8 mouse cellular contexts compared by ENCODE assay signal in genomic region chr8:46953472-46953871, GRCm38 (mm10). TPM values are rescaled to one million over a fixed set of nuclear protein-coding genes. Genes with fewer than 3 reads are reported as not detected.
DNase-seq lines count a peak whose midpoint lies in the region; ATAC-seq and TF ChIP-seq lines count a peak whose summit lies in the region.

No protein-coding gene starts in this region.

- H3K4me1 ChIP-seq in kidney, embryonic 15.5 days, result no peaks in the 10 kb centered on the region
- no peaks in the 10 kb centered on the region for H3K4me1 ChIP-seq in forebrain, embryonic 13.5 days
- no peaks in the 10 kb centered on the region for H3K4me1 ChIP-seq in limb, embryonic 14.5 days (ENCODE audit: control insufficient read depth, insufficient read depth, low read length)

- no peaks in the 10 kb centered on the region for H3K9me3 ChIP-seq in kidney, embryonic 15.5 days (replicated peaks)
- no peaks in the 10 kb centered on the region for H3K9me3 ChIP-seq in forebrain, embryonic 13.5 days (replicated peaks)
- H3K9me3 ChIP-seq in limb, embryonic 14.5 days (ENCODE audit: control insufficient read depth, low read length), result no peaks in the 10 kb centered on the region

- H3K27ac ChIP-seq in kidney, embryonic 15.5 days, result no peak overlapping the region
- H3K27ac ChIP-seq in forebrain, embryonic 13.5 days, result no peak overlapping the region
- no peak overlapping the region for H3K27ac ChIP-seq in limb, embryonic 14.5 days (replicated peaks; ENCODE audit: low read depth, low read length)

- H3K36me3 ChIP-seq in kidney, embryonic 15.5 days, result no peaks in the 10 kb centered on the region
- H3K36me3 ChIP-seq in forebrain, embryonic 13.5 days (ENCODE audit: poor library complexity, severe bottlenecking), result no peaks in the 10 kb centered on the region
- no peaks in the 10 kb centered on the region for H3K36me3 ChIP-seq in limb, embryonic 14.5 days (ENCODE audit: control insufficient read depth, insufficient read depth, low read length)

- no peak overlapping the region for H3K9ac ChIP-seq in kidney, embryonic 15.5 days
- no peak overlapping the region for H3K9ac ChIP-seq in forebrain, embryonic 13.5 days
- no peak overlapping the region for H3K9ac ChIP-seq in limb, embryonic 14.5 days (ENCODE audit: low read depth, low read length, severe bottlenecking)

- WGBS in kidney, embryonic 15.5 days, result 18% methylated on average over 7 of the region's 7 CpGs
- 22% methylated on average over 7 of the region's 7 CpGs for WGBS in forebrain, embryonic 13.5 days
- 22% methylated on average over 7 of the region's 7 CpGs for WGBS in limb, embryonic 14.5 days

- ATAC-seq in kidney, embryonic 15.5 days (replicated peaks; ENCODE audit: low FRiP score), result no peak
- ATAC-seq in forebrain, embryonic 13.5 days, result peak; percentile 59; the same call in 1 of the 2 replicates
- ATAC-seq in limb, embryonic 14.5 days (ENCODE audit: low FRiP score, low read depth), result peak; percentile 30; the same call in 1 of the 2 replicates

- peak; percentile 43 for DNase-seq in kidney, adult 11 months
- DNase-seq in c-Kit-positive CD71-negative TER-119-negative erythroid progenitor cells, embryonic 14.5 days (ENCODE audit: low read depth), result peak; percentile 68
- peak; percentile 92 for DNase-seq in induced T-regulatory cell, adult 2 months (ENCODE audit: low read depth)
- DNase-seq in limb, embryonic 14.5 days (ENCODE audit: low spot score), result peak; percentile 92
- DNase-seq in neural tube, embryonic 10.5 days (ENCODE audit: extremely low spot score, low spot score), result peak; percentile 87
- DNase-seq in spleen, postnatal 36 days (ENCODE audit: low spot score in 2 of 2), result peak; percentile 42 to 59

- no peak overlapping the region for H3K4me2 ChIP-seq in kidney, embryonic 15.5 days
- H3K4me2 ChIP-seq in forebrain, embryonic 13.5 days, result no peak overlapping the region
- H3K4me2 ChIP-seq in limb, embryonic 14.5 days (replicated peaks; ENCODE audit: low read depth, low read length, severe bottlenecking), result no peak overlapping the region

- H3K4me3 ChIP-seq in kidney, embryonic 15.5 days (replicated peaks), result no peak overlapping the region
- H3K4me3 ChIP-seq in forebrain, embryonic 13.5 days, result no peak overlapping the region
- no peak overlapping the region for H3K4me3 ChIP-seq in limb, embryonic 14.5 days (replicated peaks; ENCODE audit: low read length)

- no peak for TF ChIP-seq POLR2A in limb, embryonic 14.5 days (IDR thresholded peaks at IDR 0.05; ENCODE audit: borderline replicate concordance, extremely low read depth, insufficient read depth, insufficient read length)

- H3K27me3 ChIP-seq in kidney, embryonic 15.5 days, result no peaks in the 10 kb centered on the region
- H3K27me3 ChIP-seq in forebrain, embryonic 13.5 days, result no peaks in the 10 kb centered on the region
- H3K27me3 ChIP-seq in limb, embryonic 14.5 days (ENCODE audit: control insufficient read depth, insufficient read depth, low read length), result no peaks in the 10 kb centered on the region

RNA-seq across cellular contexts. Expression of gene Enpp6, which starts 33.2 kb away (rescaled TPM):
- polyA plus RNA-seq in kidney, embryonic 15.5 days (2015; fragmentation: Nextera tagmentation; extraction: Ambion mirVana), result 1.7 TPM in 2 replicates
- 0.13 and 0.31 TPM in 2 replicates for polyA plus RNA-seq in forebrain, embryonic 13.5 days (2015; fragmentation: Nextera tagmentation; extraction: Ambion mirVana)
- polyA plus RNA-seq in limb, embryonic 14.5 days (2012; rRNA removed), result 0.49 and 0.92 TPM in 2 replicates
- 1.3 and 1.7 TPM in 2 replicates for polyA plus RNA-seq in limb, embryonic 14.5 days (2014; fragmentation: Nextera tagmentation; extraction: Ambion mirVana)
